Mouse (Mus musculus) liver, embryonic 11.5 days (tissue): ENCODE measurements around the gene Tbc1d22b. TPM values are rescaled to one million over a fixed set of nuclear protein-coding genes. Genes with fewer than 3 reads are reported as not detected.

Experiments used
- ATAC-seq: fragments of 200-750 bp; cut with Nextera tagmentation; replicated peaks from 2 replicates; pipeline ENCODE4 v1.8.0; 2017; ENCODE audit warnings: moderate number of reproducible peaks, mild to moderate bottlenecking, moderate TSS enrichment, moderate library complexity; ENCODE audit not compliant: low FRiP score
- DNase-seq: peaks from one replicate; pipeline ENCODE4 v3.0.0-alpha.2; 2017; ENCODE audit warnings: low spot score
- H3K27ac ChIP-seq: fragments of 300-500 bp; sonication (generic); 2 replicates; pipeline ENCODE4 v1.5.1; 2014; ENCODE audit warnings: mild to moderate bottlenecking, low read depth, low read length, control low read depth
- H3K27me3 ChIP-seq: fragments of 300-500 bp; sonication (generic); replicated peaks from 2 replicates; pipeline ENCODE4 v1.6.1; 2014; ENCODE audit warnings: low read length, mixed read lengths; ENCODE audit not compliant: control insufficient read depth, insufficient read depth
- H3K36me3 ChIP-seq: fragments of 300-500 bp; sonication (generic); 2 replicates; pipeline ENCODE4 v1.6.1; 2014; ENCODE audit warnings: mild to moderate bottlenecking, low read length, moderate library complexity, mixed read lengths; ENCODE audit not compliant: control insufficient read depth, insufficient read depth
- H3K4me1 ChIP-seq: fragments of 300-500 bp; sonication (generic); replicated peaks from 2 replicates; pipeline ENCODE4 v1.6.1; 2014; ENCODE audit warnings: low read length, mixed read lengths; ENCODE audit not compliant: control insufficient read depth, insufficient read depth
- H3K4me2 ChIP-seq: fragments of 300-500 bp; sonication (generic); 2 replicates; pipeline ENCODE4 v1.6.1; 2014; ENCODE audit warnings: mild to moderate bottlenecking, control low read depth, moderate library complexity
- H3K4me3 ChIP-seq: fragments of 300-500 bp; sonication (generic); 2 replicates; pipeline ENCODE4 v1.5.1; 2014; ENCODE audit warnings: low read depth, low read length, control low read depth
- H3K9ac ChIP-seq: fragments of 300-500 bp; sonication (generic); 2 replicates; pipeline ENCODE4 v1.6.1; 2014; ENCODE audit warnings: low read depth, low read length, control low read depth
- H3K9me3 ChIP-seq: fragments of 300-500 bp; sonication (generic); 2 replicates; pipeline ENCODE4 v1.6.1; 2016; ENCODE audit warnings: low read length, inconsistent platforms, mixed read lengths; ENCODE audit not compliant: control insufficient read depth
- WGBS: fragments of 180-500 bp; shearing (Covaris S2); extraction: QIAGEN DNeasy Blood & Tissue Kit; methylation state at CpG from one replicate; pipeline ENCODE4 v1.1.7; 2014; 5-methylcytosine and 5-hydroxymethylcytosine counted together
- polyA plus RNA-seq: library from polyadenylated mRNA; unstranded; fragments of >200 nt; fragmentation: Nextera tagmentation; extraction: Ambion mirVana; gene quantifications from 2 replicates; pipeline ENCODE4 v1.2.1, GENCODE M21; 2014

The Tbc1d22b gene
- polyA plus RNA-seq, 1 experiment from 2014 or later = 11.5 TPM

- 86% methylated on average over 4 of the region's 4 CpGs for WGBS
- Histone ChIP-seq H3K27me3 (no peaks in the 10 kb centered on the region), H3K9me3 (no peaks in the 10 kb centered on the region), H3K4me2 (no peak overlapping the region), H3K9ac (no peak overlapping the region), H3K4me3 (no peak overlapping the region), H3K27ac (no peak overlapping the region), H3K36me3 (peaks cover 9% of the 10 kb centered on the region), H3K4me1 (peaks cover 11% of the 10 kb centered on the region)
- no peak for ATAC-seq
- no peak for DNase-seq
Observed at GRCm38 (mm10) chr17:29579579-29580126, 30.1 kb downstream of the Tbc1d22b start.

GRCm38 (mm10) chr17:29583569-29583968 is 34.0 kb downstream of the Tbc1d22b start:
- no peaks in the 10 kb centered on the region for H3K27me3 ChIP-seq
- peaks cover 2% of the 10 kb centered on the region; the same call in 1 of the 2 replicates for H3K36me3 ChIP-seq

GRCm38 (mm10) chr17:29584306-29584705 is 34.7 kb downstream of the Tbc1d22b start:
- Histone ChIP-seq H3K9ac (no peak overlapping the region), H3K4me2 (no peak overlapping the region; the same call in 1 of the 2 replicates), H3K27ac (no peak overlapping the region), H3K4me3 (no peak overlapping the region), H3K9me3 (no peaks in the 10 kb centered on the region), H3K27me3 (no peaks in the 10 kb centered on the region), H3K36me3 (no peaks in the 10 kb centered on the region), H3K4me1 (peaks cover 11% of the 10 kb centered on the region)
- WGBS = 67% methylated on average over 5 of the region's 5 CpGs
- DNase-seq = no peak
- ATAC-seq = no peak

More at GRCm38 (mm10) chr17:29583569-29583968, 34.0 kb downstream of the Tbc1d22b start:
- ATAC-seq (peak; percentile 78), DNase-seq (no peak)
- peaks cover 11% of the 10 kb centered on the region for H3K4me1 ChIP-seq
- H3K27ac ChIP-seq = no peak overlapping the region
- peak overlapping the region; percentile 35 for H3K4me2 ChIP-seq
- no peak overlapping the region for H3K9ac ChIP-seq
- H3K9me3 ChIP-seq = no peaks in the 10 kb centered on the region
- WGBS = 43% methylated on average over 5 of the region's 5 CpGs
- H3K4me3 ChIP-seq = no peak overlapping the region

GRCm38 (mm10) chr17:29584737-29585136 is 35.2 kb downstream of the Tbc1d22b start:
- H3K27me3 ChIP-seq = no peaks in the 10 kb centered on the region
- no peak for DNase-seq
- no peak overlapping the region for H3K4me3 ChIP-seq
- no peak overlapping the region for H3K9ac ChIP-seq
- ATAC-seq = no peak
- 86% methylated on average over 3 of the region's 3 CpGs for WGBS
- no peaks in the 10 kb centered on the region for H3K36me3 ChIP-seq
- no peak overlapping the region for H3K27ac ChIP-seq
- peaks cover 11% of the 10 kb centered on the region for H3K4me1 ChIP-seq
- H3K9me3 ChIP-seq = no peaks in the 10 kb centered on the region
- H3K4me2 ChIP-seq = no peak overlapping the region

- no peaks in the 10 kb centered on the region for H3K27me3 ChIP-seq
- ATAC-seq = no peak
- H3K36me3 ChIP-seq = no peaks in the 10 kb centered on the region
- no peak overlapping the region for H3K4me2 ChIP-seq
- H3K9me3 ChIP-seq = no peaks in the 10 kb centered on the region
- no peak for DNase-seq
- H3K4me1 ChIP-seq = peaks cover 11% of the 10 kb centered on the region
- no peak overlapping the region for H3K4me3 ChIP-seq
- 68% methylated on average over 6 of the region's 6 CpGs for WGBS
- H3K9ac ChIP-seq = no peak overlapping the region
- no peak overlapping the region for H3K27ac ChIP-seq
Observed at GRCm38 (mm10) chr17:29585446-29585845, 35.9 kb downstream of the Tbc1d22b start.

GRCm38 (mm10) chr17:29586921-29587320 is 37.3 kb downstream of the Tbc1d22b start:
- H3K36me3 ChIP-seq = no peaks in the 10 kb centered on the region
- ATAC-seq = no peak
- no peak for DNase-seq

GRCm38 (mm10) chr17:29589221-29589898 is 39.8 kb downstream of the Tbc1d22b start:
- H3K27ac ChIP-seq = no peak overlapping the region
- 71% methylated on average over 11 of the region's 11 CpGs for WGBS
- H3K36me3 ChIP-seq = no peaks in the 10 kb centered on the region
- H3K9me3 ChIP-seq = no peaks in the 10 kb centered on the region
- H3K4me1 ChIP-seq = peaks cover 3% of the 10 kb centered on the region
- ATAC-seq = no peak
- no peak overlapping the region for H3K4me3 ChIP-seq
- DNase-seq = no peak
- no peak overlapping the region for H3K9ac ChIP-seq
- H3K4me2 ChIP-seq = no peak overlapping the region
- no peaks in the 10 kb centered on the region for H3K27me3 ChIP-seq

More at GRCm38 (mm10) chr17:29586921-29587320, 37.3 kb downstream of the Tbc1d22b start:
- no peaks in the 10 kb centered on the region for H3K9me3 ChIP-seq
- H3K27ac ChIP-seq = no peak overlapping the region
- no peak overlapping the region for H3K4me3 ChIP-seq
- no peaks in the 10 kb centered on the region for H3K27me3 ChIP-seq
- no peak overlapping the region for H3K9ac ChIP-seq
- WGBS = 83% methylated on average over 9 of the region's 9 CpGs
- peaks cover 11% of the 10 kb centered on the region for H3K4me1 ChIP-seq
- H3K4me2 ChIP-seq = no peak overlapping the region

- Histone ChIP-seq H3K27ac (no peak overlapping the region), H3K4me3 (no peak overlapping the region), H3K4me2 (no peak overlapping the region), H3K9me3 (no peaks in the 10 kb centered on the region), H3K4me1 (no peaks in the 10 kb centered on the region; the same call in 1 of the 2 replicates), H3K36me3 (peaks cover 17% of the 10 kb centered on the region), H3K27me3 (no peaks in the 10 kb centered on the region), H3K9ac (no peak overlapping the region)
- 87% methylated on average over 15 of the region's 15 CpGs for WGBS
- ATAC-seq (no peak), DNase-seq (no peak)
Observed at GRCm38 (mm10) chr17:29595891-29596770, 46.5 kb downstream of the Tbc1d22b start.
